10 mouse cellular contexts compared by ENCODE assay signal in genomic region chr4:53147046-53147445, GRCm38 (mm10).
"Had no signal": no experiment of that assay in that cellular context is flagged by ENCODE, and none has a peak within 500 bp of the region (broad histone marks: within the 10 kb centered on the region; RNA-seq: fewer than 3 reads in every experiment).

No protein-coding gene starts in this region.

- H3K36me3 ChIP-seq: kidney, embryonic 15.5 days; limb, embryonic 10.5 days; midbrain, embryonic 13.5 days had no signal

- DNase-seq: kidney, adult 2 months; kidney, postnatal 14 days; lung, adult 2 months; thymus, adult 18-20 months; thymus, postnatal 25 days had no signal

- H3K9me3 ChIP-seq: kidney, embryonic 15.5 days; limb, embryonic 10.5 days; midbrain, embryonic 13.5 days had no signal

- H3K9ac ChIP-seq: kidney, embryonic 15.5 days; midbrain, embryonic 13.5 days had no signal

- ATAC-seq: intestine, embryonic 16.5 days had no signal

- H3K27me3 ChIP-seq: kidney, embryonic 15.5 days had no signal

- H3K4me2 ChIP-seq: kidney, embryonic 15.5 days; midbrain, embryonic 13.5 days had no signal

- H3K27ac ChIP-seq: kidney, embryonic 15.5 days; left cerebral cortex, adult 2 months; limb, embryonic 10.5 days; midbrain, embryonic 13.5 days had no signal

- H3K4me3 ChIP-seq: kidney, embryonic 15.5 days; left cerebral cortex, adult 2 months; limb, embryonic 10.5 days; midbrain, embryonic 13.5 days had no signal

- H3K4me1 ChIP-seq: kidney, embryonic 15.5 days had no signal
